Mouse (Mus musculus) forebrain, embryonic 14.5 days (tissue): ENCODE measurements around the gene Gdap1l1. TPM values are rescaled to one million over a fixed set of nuclear protein-coding genes. Genes with fewer than 3 reads are reported as not detected.

Experiments
- ATAC-seq: fragments of 200-750 bp; cut with Nextera tagmentation; 2 replicates; pipeline ENCODE4 v1.8.0; 2017; ENCODE audit warnings: mild to moderate bottlenecking, moderate library complexity
- DNase-seq: peaks from one replicate; pipeline ENCODE4 v3.0.0-alpha.2; 2015; ENCODE audit warnings: low spot score
- H3K27ac ChIP-seq: fragments of 300-500 bp; sonication (generic); 2 replicates; pipeline ENCODE4 v1.5.1; 2014; ENCODE audit warnings: low read depth, mild to moderate bottlenecking, control low read depth, low read length, moderate library complexity
- H3K27me3 ChIP-seq: fragments of 300-500 bp; sonication (generic); replicated peaks from 2 replicates; pipeline ENCODE4 v1.6.1; 2014; ENCODE audit warnings: low read length, control low read depth, mixed read lengths; ENCODE audit not compliant: control insufficient read depth, insufficient read depth
- H3K36me3 ChIP-seq: fragments of 300-500 bp; sonication (generic); 2 replicates; pipeline ENCODE4 v1.6.1; 2014; ENCODE audit warnings: low read length, control low read depth; ENCODE audit not compliant: control insufficient read depth, insufficient read depth
- H3K4me1 ChIP-seq: fragments of 300-500 bp; sonication (generic); 2 replicates; pipeline ENCODE4 v1.6.1; 2014; ENCODE audit warnings: antibody characterized with exemption, low read length, control low read depth; ENCODE audit not compliant: control insufficient read depth, insufficient read depth
- H3K4me2 ChIP-seq: fragments of 300-500 bp; sonication (generic); 2 replicates; pipeline ENCODE4 v1.6.1; 2014; ENCODE audit warnings: mild to moderate bottlenecking, control low read depth, low read length
- H3K4me3 ChIP-seq: fragments of 300-500 bp; sonication (generic); 2 replicates; pipeline ENCODE4 v1.5.1; 2014; ENCODE audit warnings: low read depth, low read length, control low read depth
- H3K9ac ChIP-seq: fragments of 300-500 bp; sonication (generic); 2 replicates; pipeline ENCODE4 v1.6.1; 2014; ENCODE audit warnings: mild to moderate bottlenecking, low read length, control low read depth, moderate library complexity
- H3K9me3 ChIP-seq: fragments of 300-500 bp; sonication (generic); replicated peaks from 2 replicates; pipeline ENCODE4 v1.6.1; 2016; ENCODE audit warnings: low read length, control low read depth, mixed read lengths; ENCODE audit not compliant: control insufficient read depth
- WGBS: fragments of 180-500 bp; shearing (Covaris S2); extraction: QIAGEN DNeasy Blood & Tissue Kit; methylation state at CpG from one replicate; pipeline ENCODE4 v1.1.7; 2014; 5-methylcytosine and 5-hydroxymethylcytosine counted together
- polyA plus RNA-seq: library from polyadenylated mRNA; unstranded; fragments of >200 nt; fragmentation: Nextera tagmentation; extraction: Ambion mirVana; gene quantifications from 2 replicates; pipeline ENCODE4 v1.2.1, GENCODE M21; 2014

Gdap1l1 gene
- polyA plus RNA-seq, 1 experiment from 2014 or later = 107 TPM

- H3K27me3 ChIP-seq = no peaks in the 10 kb centered on the region
- ATAC-seq = no peak
- peak overlapping the region; percentile 65 for H3K4me2 ChIP-seq
- peak overlapping the region; percentile 80 for H3K4me3 ChIP-seq
- peaks cover 13% of the 10 kb centered on the region for H3K4me1 ChIP-seq
- H3K9ac ChIP-seq = peak overlapping the region; percentile 91
- H3K36me3 ChIP-seq = no peaks in the 10 kb centered on the region
- no peaks in the 10 kb centered on the region for H3K9me3 ChIP-seq
- H3K27ac ChIP-seq = no peak overlapping the region
- no peak for DNase-seq
- WGBS = 34% methylated on average over 4 of the region's 4 CpGs
Observed at GRCm38 (mm10) chr2:163437800-163438199, 476 bp upstream of the Gdap1l1 start.

GRCm38 (mm10) chr2:163438619-163439451 lies 559 bp downstream of the Gdap1l1 start:
- no peaks in the 10 kb centered on the region for H3K9me3 ChIP-seq
- H3K36me3 ChIP-seq = no peaks in the 10 kb centered on the region
- peak overlapping the region; percentile 91 for H3K9ac ChIP-seq
- 2% methylated on average over 28 of the region's 30 CpGs for WGBS
- peak overlapping the region; percentile 65 for H3K4me2 ChIP-seq
- peaks cover 13% of the 10 kb centered on the region for H3K4me1 ChIP-seq
- DNase-seq (peak; percentile 68), ATAC-seq (peak; percentile 70)
- peak overlapping the region; percentile 80 for H3K4me3 ChIP-seq
- no peaks in the 10 kb centered on the region for H3K27me3 ChIP-seq
- H3K27ac ChIP-seq = peak overlapping the region; percentile 78

- Histone ChIP-seq H3K27me3 (no peaks in the 10 kb centered on the region), H3K4me1 (peaks cover 13% of the 10 kb centered on the region), H3K4me2 (peak overlapping the region; percentile 65), H3K4me3 (peak overlapping the region; percentile 80), H3K27ac (no peak overlapping the region), H3K9me3 (no peaks in the 10 kb centered on the region), H3K36me3 (no peaks in the 10 kb centered on the region), H3K9ac (peak overlapping the region; percentile 91)
- WGBS = 80% methylated on average over 1 of the region's 1 CpGs
- ATAC-seq (no peak), DNase-seq (no peak)
Observed at GRCm38 (mm10) chr2:163439488-163439887, 1.2 kb downstream of the Gdap1l1 start.

- peaks cover 19% of the 10 kb centered on the region; the same call in 1 of the 2 replicates for H3K36me3 ChIP-seq
- DNase-seq (no peak), ATAC-seq (no peak)
- no peak overlapping the region for H3K27ac ChIP-seq
- no peak overlapping the region for H3K4me2 ChIP-seq
- H3K4me3 ChIP-seq = no peak overlapping the region
- H3K4me1 ChIP-seq = peaks cover 10% of the 10 kb centered on the region
- H3K9ac ChIP-seq = no peak overlapping the region
- H3K9me3 ChIP-seq = no peaks in the 10 kb centered on the region
- no peaks in the 10 kb centered on the region for H3K27me3 ChIP-seq
- 92% methylated on average over 6 of the region's 6 CpGs for WGBS
Observed at GRCm38 (mm10) chr2:163443543-163443942, 5.3 kb downstream of the Gdap1l1 start.

- Histone ChIP-seq H3K36me3 (peaks cover 19% of the 10 kb centered on the region; the same call in 1 of the 2 replicates), H3K9ac (no peak overlapping the region), H3K4me3 (no peak overlapping the region), H3K27me3 (no peaks in the 10 kb centered on the region), H3K4me2 (no peak overlapping the region), H3K27ac (no peak overlapping the region), H3K9me3 (no peaks in the 10 kb centered on the region), H3K4me1 (peaks cover 10% of the 10 kb centered on the region)
- WGBS = 70% methylated on average over 7 of the region's 7 CpGs
- ATAC-seq = no peak
- no peak for DNase-seq
Observed at GRCm38 (mm10) chr2:163444017-163444416, 5.7 kb downstream of the Gdap1l1 start.

GRCm38 (mm10) chr2:163447375-163447774 lies 9.1 kb downstream of the Gdap1l1 start:
- Histone ChIP-seq H3K27me3 (no peaks in the 10 kb centered on the region), H3K9ac (no peak overlapping the region), H3K9me3 (no peaks in the 10 kb centered on the region), H3K4me1 (0 out of 2 replicates have a peak, but pooled peaks cover 2% of the 10 kb centered on the region), H3K27ac (no peak overlapping the region), H3K4me2 (no peak overlapping the region), H3K36me3 (peaks cover 34% of the 10 kb centered on the region), H3K4me3 (no peak overlapping the region)
- no peak for DNase-seq
- 86% methylated on average over 12 of the region's 12 CpGs for WGBS
- ATAC-seq = no peak

GRCm38 (mm10) chr2:163449276-163449675 lies 11.0 kb downstream of the Gdap1l1 start:
- Histone ChIP-seq H3K4me3 (no peak overlapping the region), H3K36me3 (peaks cover 47% of the 10 kb centered on the region), H3K4me1 (0 out of 2 replicates have a peak, but pooled peaks cover 2% of the 10 kb centered on the region), H3K4me2 (no peak overlapping the region), H3K9me3 (no peaks in the 10 kb centered on the region), H3K27me3 (no peaks in the 10 kb centered on the region), H3K27ac (no peak overlapping the region), H3K9ac (no peak overlapping the region)
- WGBS = 75% methylated on average over 3 of the region's 3 CpGs
- ATAC-seq (no peak), DNase-seq (no peak)

GRCm38 (mm10) chr2:163450668-163451295 lies 12.5 kb downstream of the Gdap1l1 start:
- WGBS = 64% methylated on average over 6 of the region's 6 CpGs
- Histone ChIP-seq H3K27ac (no peak overlapping the region), H3K9ac (no peak overlapping the region), H3K27me3 (no peaks in the 10 kb centered on the region), H3K36me3 (peaks cover 55% of the 10 kb centered on the region), H3K4me3 (no peak overlapping the region), H3K4me1 (0 out of 2 replicates have a peak, but pooled peaks cover 2% of the 10 kb centered on the region), H3K4me2 (no peak overlapping the region), H3K9me3 (no peaks in the 10 kb centered on the region)
- ATAC-seq (peak; percentile 62; the same call in 1 of the 2 replicates), DNase-seq (peak; percentile 82)

- 0 out of 2 replicates have a peak, but pooled peaks cover 2% of the 10 kb centered on the region for H3K4me1 ChIP-seq
- peaks cover 43% of the 10 kb centered on the region for H3K36me3 ChIP-seq
- no peak overlapping the region for H3K4me3 ChIP-seq
- WGBS = 88% methylated on average over 6 of the region's 6 CpGs
- no peak overlapping the region for H3K9ac ChIP-seq
- H3K27ac ChIP-seq = no peak overlapping the region
- ATAC-seq (no peak), DNase-seq (no peak)
- no peaks in the 10 kb centered on the region for H3K27me3 ChIP-seq
- H3K9me3 ChIP-seq = no peaks in the 10 kb centered on the region
- H3K4me2 ChIP-seq = no peak overlapping the region
Observed at GRCm38 (mm10) chr2:163452738-163453137, 14.5 kb downstream of the Gdap1l1 start.
